Mouse (Mus musculus) erythroblast, embryonic 14.5 days (primary cell): ENCODE data around the gene Stac2. TPM values are rescaled to one million over a fixed set of nuclear protein-coding genes. Genes with fewer than 3 reads are reported as not detected.

Source experiments
- H3K27me3 ChIP-seq: 2 replicates; pipeline ENCODE4 v1.6.1; 2012; ENCODE audit warnings: inconsistent platforms; ENCODE audit not compliant: control insufficient read depth
- H3K36me3 ChIP-seq: 2 replicates; pipeline ENCODE4 v1.6.1; 2012; ENCODE audit warnings: mild to moderate bottlenecking, inconsistent platforms; ENCODE audit not compliant: control insufficient read depth
- H3K4me1 ChIP-seq: 2 replicates; pipeline ENCODE4 v1.6.1; 2012; ENCODE audit warnings: inconsistent platforms; ENCODE audit not compliant: control insufficient read depth
- H3K4me3 ChIP-seq: replicated peaks from 2 replicates; pipeline ENCODE3; 2012; ENCODE audit warnings: moderate library complexity, mild to moderate bottlenecking, inconsistent platforms
- H3K9me3 ChIP-seq: 2 replicates; pipeline ENCODE4 v1.6.1; 2012; ENCODE audit warnings: low read length, inconsistent platforms, mixed read lengths; ENCODE audit not compliant: control insufficient read depth
- GATA1 ChIP-seq: IDR thresholded peaks from 2 replicates; pipeline ENCODE4 v1.6.1; 2012; ENCODE audit warnings: low read length, inconsistent platforms, mixed read lengths
- TAL1 ChIP-seq: IDR thresholded peaks from 3 replicates; pipeline ENCODE4 v1.6.1; 2012; ENCODE audit warnings: low read length, inconsistent platforms, mixed read lengths
- polyA plus RNA-seq: library from polyadenylated mRNA; stranded (reverse); fragments of >175 nt; gene quantifications from 2 replicates; pipeline ENCODE4 v1.2.3, GENCODE M21; 2012

Gene Stac2
- polyA plus RNA-seq, 1 experiment = not detected

DNA sequence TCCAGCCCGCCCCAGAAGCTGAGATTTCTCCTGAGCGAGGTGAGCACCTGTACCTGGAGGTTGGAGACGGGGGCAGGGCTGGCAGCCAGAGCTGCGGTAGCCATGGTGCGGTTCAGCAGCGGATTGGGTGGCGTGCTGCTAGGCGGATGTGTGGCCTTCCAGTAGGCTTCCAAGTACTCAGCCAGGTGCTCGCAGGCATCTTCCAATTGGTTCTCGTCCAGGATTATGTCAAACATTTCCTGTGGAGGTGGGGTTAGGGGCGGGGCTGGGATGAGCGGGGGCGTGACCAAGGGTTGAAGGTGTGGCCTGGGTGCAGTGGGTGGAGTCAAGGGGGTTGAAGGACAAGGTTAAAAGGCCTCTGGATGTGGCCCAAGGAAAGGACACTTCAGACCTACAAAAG, 48.2 kb downstream of the Stac2 start:
- Histone ChIP-seq H3K27me3 (peaks cover 42% of the 10 kb centered on the region), H3K9me3 (no peaks in the 10 kb centered on the region; the same call in 1 of the 2 replicates), H3K4me3 (no peak overlapping the region), H3K36me3 (no peaks in the 10 kb centered on the region), H3K4me1 (peaks cover 17% of the 10 kb centered on the region)
- TF ChIP-seq TAL1 (no peak), GATA1 (no peak)

DNA sequence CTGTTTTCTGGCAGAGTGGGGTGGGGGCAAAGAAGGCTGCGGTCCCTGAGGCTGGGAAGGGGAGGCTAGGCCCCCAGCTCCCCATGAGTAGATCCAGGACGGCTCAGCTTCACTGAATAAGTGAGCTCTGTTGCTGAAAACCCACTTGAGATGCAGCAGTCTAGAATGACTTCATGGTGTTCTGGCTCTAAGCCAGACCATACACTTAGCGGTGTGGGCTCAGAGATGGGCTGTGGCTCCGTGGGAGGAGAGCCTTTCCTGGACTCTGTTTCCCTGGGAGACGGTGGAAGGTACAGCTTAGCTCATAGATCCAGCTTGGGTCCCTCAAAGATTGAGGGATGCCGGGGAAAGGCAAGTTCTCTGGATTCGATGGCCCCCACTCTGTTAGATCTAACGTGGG, 49.1 kb downstream of the Stac2 start:
- H3K4me3 ChIP-seq = no peak overlapping the region
- H3K36me3 ChIP-seq = no peaks in the 10 kb centered on the region
- TF ChIP-seq TAL1 = no peak
- no peak for TF ChIP-seq GATA1
- peaks cover 17% of the 10 kb centered on the region for H3K4me1 ChIP-seq
- H3K27me3 ChIP-seq = peaks cover 49% of the 10 kb centered on the region
- no peaks in the 10 kb centered on the region; the same call in 1 of the 2 replicates for H3K9me3 ChIP-seq

DNA sequence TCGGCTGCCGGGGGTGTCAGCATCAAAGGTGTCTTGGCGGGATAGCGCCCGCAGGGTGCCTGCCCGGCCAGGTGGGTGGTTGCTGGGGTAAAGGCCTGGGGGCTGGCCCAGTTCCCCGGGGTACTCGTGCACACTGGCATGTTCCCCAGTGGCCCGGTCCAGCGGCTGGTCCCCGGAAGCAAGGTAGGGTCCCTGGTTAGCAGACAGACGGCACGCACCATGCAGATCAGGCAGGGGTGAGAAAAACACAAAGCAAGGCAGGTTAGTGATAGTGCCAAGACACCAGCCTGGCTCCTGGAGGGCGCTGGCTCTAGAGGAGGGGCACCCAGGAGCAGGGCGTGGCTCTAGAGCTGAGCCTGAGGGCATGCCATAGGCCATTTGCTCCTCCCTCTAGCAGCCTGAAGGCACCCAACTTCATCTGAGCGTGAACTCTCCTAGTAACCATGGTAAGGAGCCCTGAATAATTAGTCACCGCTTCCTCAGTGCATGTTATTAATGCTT, 50.0 kb downstream of the Stac2 start:
- no peaks in the 10 kb centered on the region for H3K36me3 ChIP-seq
- peaks cover 17% of the 10 kb centered on the region for H3K4me1 ChIP-seq
- H3K4me3 ChIP-seq = no peak overlapping the region
- no peaks in the 10 kb centered on the region; the same call in 1 of the 2 replicates for H3K9me3 ChIP-seq
- peaks cover 52% of the 10 kb centered on the region for H3K27me3 ChIP-seq
- no peak for TF ChIP-seq GATA1
- TF ChIP-seq TAL1 = no peak

DNA sequence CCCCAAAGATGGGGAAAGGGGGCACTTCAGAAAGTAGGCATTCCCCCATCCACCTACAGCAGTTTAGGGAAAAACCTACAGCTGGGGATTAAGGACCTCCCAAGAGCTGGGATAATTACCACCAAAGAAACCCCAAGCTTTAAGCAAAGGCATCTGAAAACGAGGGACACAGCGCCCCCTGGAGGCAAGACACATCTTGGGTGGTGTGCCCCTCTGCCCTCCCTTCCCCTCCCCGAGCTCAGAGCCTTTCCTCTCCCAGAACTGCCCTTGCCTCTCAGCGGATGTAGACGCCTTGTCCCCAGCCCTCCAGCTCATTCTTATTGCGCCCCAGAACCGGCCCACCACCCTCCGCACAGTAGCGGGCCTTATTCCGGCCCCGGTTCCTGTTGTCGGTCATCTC, 50.6 kb downstream of the Stac2 start:
- peaks cover 17% of the 10 kb centered on the region for H3K4me1 ChIP-seq
- H3K9me3 ChIP-seq = no peaks in the 10 kb centered on the region; the same call in 1 of the 2 replicates
- no peaks in the 10 kb centered on the region for H3K36me3 ChIP-seq
- peaks cover 54% of the 10 kb centered on the region for H3K27me3 ChIP-seq
- no peak overlapping the region for H3K4me3 ChIP-seq
- TF ChIP-seq GATA1 (no peak), TAL1 (no peak)

DNA sequence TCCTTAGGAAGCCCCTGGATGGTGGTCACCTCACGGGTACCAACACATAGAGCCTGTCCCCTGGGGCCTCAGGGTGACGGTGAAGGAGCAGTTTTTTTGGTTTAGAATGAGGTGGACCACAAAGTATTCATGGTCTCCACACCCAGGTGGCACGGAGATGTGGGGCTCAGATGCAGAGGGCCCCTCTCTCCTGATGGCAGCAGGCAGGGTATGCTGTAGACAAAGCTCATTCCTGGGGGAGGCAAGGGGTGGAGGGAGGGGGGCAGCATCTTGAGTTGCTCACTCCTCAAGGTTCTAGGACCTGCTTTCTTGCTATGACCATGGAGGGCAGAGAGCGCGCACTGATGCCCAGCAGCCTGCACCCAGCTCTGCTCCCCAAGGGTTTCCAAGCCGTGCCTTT, 51.3 kb downstream of the Stac2 start:
- TF ChIP-seq GATA1 (no peak), TAL1 (no peak)
- Histone ChIP-seq H3K9me3 (no peaks in the 10 kb centered on the region; the same call in 1 of the 2 replicates), H3K4me1 (peaks cover 17% of the 10 kb centered on the region), H3K36me3 (no peaks in the 10 kb centered on the region), H3K27me3 (peaks cover 54% of the 10 kb centered on the region), H3K4me3 (no peak overlapping the region)

DNA sequence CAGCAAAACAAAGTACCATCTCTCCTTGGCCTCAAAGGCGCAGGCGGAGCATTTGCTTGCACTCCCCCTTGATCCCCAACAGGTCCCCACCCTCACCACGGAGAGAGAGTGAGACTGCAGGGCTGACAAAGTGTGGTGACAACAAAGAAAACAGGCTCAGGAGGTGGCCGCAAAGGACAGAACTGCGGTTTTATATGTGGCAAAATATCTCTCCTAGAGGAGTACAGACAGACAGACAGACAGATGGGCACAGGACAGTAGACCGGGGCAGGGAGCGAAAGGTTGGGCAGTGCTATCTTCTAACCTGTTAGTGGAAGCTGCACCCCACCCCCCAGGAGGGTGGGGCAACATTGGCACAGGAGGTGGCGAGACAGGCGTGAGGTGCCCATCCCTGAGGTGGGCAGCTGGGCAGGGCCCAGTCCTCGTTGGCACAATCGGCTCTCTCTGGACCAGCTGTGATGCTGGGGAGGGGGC, 51.9 kb downstream of the Stac2 start:
- H3K36me3 ChIP-seq = no peaks in the 10 kb centered on the region
- peaks cover 17% of the 10 kb centered on the region for H3K4me1 ChIP-seq
- H3K4me3 ChIP-seq = no peak overlapping the region
- peaks cover 54% of the 10 kb centered on the region for H3K27me3 ChIP-seq
- H3K9me3 ChIP-seq = no peaks in the 10 kb centered on the region; the same call in 1 of the 2 replicates
- TF ChIP-seq TAL1 (no peak), GATA1 (no peak)

DNA sequence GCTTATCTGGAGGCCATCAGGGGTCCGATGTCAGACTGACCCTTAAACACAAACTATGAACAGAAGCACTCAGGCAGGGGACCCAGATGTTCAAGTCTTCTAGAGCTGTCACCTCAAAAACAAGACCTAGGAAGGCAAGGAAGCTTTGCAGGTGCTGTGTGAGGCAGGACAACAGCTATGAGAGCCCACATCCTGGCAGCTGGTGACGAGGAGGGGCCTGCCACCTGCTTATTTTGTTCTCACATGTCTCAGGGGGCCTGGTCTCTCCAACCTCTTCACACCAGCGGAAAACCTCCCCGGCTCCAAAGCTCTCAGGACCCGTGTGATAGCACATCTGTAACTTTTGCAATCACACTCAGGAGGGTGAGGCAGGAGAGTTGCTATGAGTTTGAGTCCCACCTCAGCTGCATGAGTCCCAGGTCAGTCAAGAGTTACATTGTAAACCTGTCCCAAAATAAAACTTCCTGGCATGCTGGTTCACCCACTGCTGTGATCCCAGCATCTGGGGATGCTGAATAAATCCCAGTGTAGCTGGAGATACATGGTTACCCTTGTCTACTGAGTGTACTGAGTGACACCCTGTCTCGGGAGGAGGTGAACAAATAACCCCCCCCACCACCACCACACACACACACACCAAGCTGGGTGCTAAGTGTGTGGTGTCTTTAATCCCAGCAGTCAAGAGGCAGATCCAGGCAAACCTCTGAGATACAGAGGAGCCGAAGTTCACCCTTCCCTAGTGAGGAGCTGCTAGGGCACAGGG, 52.7 kb downstream of the Stac2 start:
- no peak for TF ChIP-seq TAL1
- no peaks in the 10 kb centered on the region; the same call in 1 of the 2 replicates for H3K9me3 ChIP-seq
- H3K4me1 ChIP-seq = peaks cover 21% of the 10 kb centered on the region
- H3K36me3 ChIP-seq = no peaks in the 10 kb centered on the region
- peaks cover 60% of the 10 kb centered on the region for H3K27me3 ChIP-seq
- no peak overlapping the region for H3K4me3 ChIP-seq

DNA sequence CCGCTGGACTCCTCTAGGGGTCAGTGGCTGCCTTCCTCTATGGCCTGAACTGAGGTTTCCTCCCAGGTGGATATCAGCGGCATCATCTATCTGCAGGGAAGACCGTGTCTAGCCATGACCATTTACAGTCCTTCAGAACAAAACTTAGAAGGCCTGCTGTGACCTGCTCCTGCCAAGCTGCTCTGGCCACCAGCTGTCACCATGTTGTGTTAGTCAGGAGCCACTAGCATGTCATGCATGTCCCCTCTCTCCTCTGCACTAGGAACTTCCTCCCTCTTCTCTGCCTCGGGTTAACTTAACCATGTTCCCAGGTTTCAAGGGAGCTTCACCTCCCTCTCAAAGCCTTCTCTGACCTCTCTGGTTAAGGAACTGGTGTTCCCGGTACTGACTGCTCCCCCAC, 53.5 kb downstream of the Stac2 start:
- H3K9me3 ChIP-seq = no peaks in the 10 kb centered on the region; the same call in 1 of the 2 replicates
- TF ChIP-seq GATA1 (no peak), TAL1 (no peak)
- peaks cover 25% of the 10 kb centered on the region for H3K4me1 ChIP-seq
- no peaks in the 10 kb centered on the region for H3K36me3 ChIP-seq
- H3K4me3 ChIP-seq = no peak overlapping the region
- H3K27me3 ChIP-seq = peaks cover 63% of the 10 kb centered on the region

DNA sequence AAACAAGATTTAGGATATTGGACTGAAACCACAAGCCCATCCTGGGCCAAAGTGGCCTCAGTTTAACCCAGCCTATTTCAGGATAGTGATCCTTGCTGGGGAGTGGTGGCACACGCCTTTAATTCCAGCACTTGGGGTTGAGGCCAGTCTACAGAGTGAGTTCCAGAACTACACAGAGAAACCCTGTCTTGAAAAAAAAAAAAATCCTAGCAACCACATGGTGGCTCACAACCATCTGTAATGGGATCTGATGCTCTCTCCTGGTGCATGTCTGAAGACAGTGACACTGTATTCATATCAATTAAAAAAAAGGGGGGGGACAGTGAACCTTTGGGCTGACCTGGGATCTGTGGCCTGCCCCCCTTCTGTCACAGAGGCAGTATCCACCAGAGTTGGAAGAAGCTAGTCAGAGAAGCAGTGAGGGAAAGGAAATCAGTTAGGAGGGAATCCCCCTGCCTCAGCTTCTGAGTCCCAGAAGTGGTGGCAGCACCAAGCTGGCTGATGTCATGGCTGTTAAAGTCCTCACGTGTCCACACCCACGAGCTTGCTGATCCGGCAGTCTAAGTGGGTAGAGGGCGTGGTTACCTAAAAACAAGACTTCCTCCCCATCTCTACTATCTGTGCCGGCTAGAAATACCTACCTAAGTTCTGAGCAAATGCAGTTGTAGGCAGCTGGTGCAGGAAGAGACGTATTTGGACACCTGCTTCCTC, 54.2 kb downstream of the Stac2 start:
- H3K4me1 ChIP-seq = peaks cover 31% of the 10 kb centered on the region
- no peaks in the 10 kb centered on the region; the same call in 1 of the 2 replicates for H3K9me3 ChIP-seq
- no peaks in the 10 kb centered on the region for H3K36me3 ChIP-seq
- H3K27me3 ChIP-seq = peaks cover 60% of the 10 kb centered on the region
- no peak overlapping the region for H3K4me3 ChIP-seq
- TF ChIP-seq TAL1 = no peak
- no peak for TF ChIP-seq GATA1
